Mouse (Mus musculus): ENCODE results near the gene Gfod2. TPM values are rescaled to one million over a fixed set of nuclear protein-coding genes. Genes with fewer than 3 reads are reported as not detected.

Gfod2 gene
- polyA plus RNA-seq, 1 experiment from 2014 or later, result 18.2 TPM

GRCm38 (mm10) chr8:105695080-105695780 lies 63.2 kb downstream of the Gfod2 start:
- H3K36me3 ChIP-seq, result peaks cover 34% of the 10 kb centered on the region
- DNase-seq (ENCODE audit: low spot score), result no peak
- no peak overlapping the region for H3K27ac ChIP-seq
- WGBS, result 75% methylated on average over 30 of the region's 30 CpGs
- 0 out of 2 replicates have a peak, but pooled peaks cover 3% of the 10 kb centered on the region for H3K9me3 ChIP-seq
- H3K4me1 ChIP-seq, result peaks cover 24% of the 10 kb centered on the region
- peaks cover 26% of the 10 kb centered on the region for H3K27me3 ChIP-seq (ENCODE audit: insufficient read depth, poor library complexity, severe bottlenecking)
- H3K4me3 ChIP-seq, result no peak overlapping the region

GRCm38 (mm10) chr8:105694051-105694799 lies 64.2 kb downstream of the Gfod2 start:
- 0 out of 2 replicates have a peak overlapping the region, but pooled peaks have one; percentile 23 for H3K27ac ChIP-seq
- peaks cover 35% of the 10 kb centered on the region for H3K27me3 ChIP-seq (ENCODE audit: insufficient read depth, poor library complexity, severe bottlenecking)
- H3K36me3 ChIP-seq, result peaks cover 30% of the 10 kb centered on the region
- peak overlapping the region; percentile 58 for H3K4me3 ChIP-seq
- peaks cover 14% of the 10 kb centered on the region for H3K4me1 ChIP-seq
- 7% methylated on average over 40 of the region's 40 CpGs for WGBS
- peak; percentile 72 for DNase-seq (ENCODE audit: low spot score)
- 0 out of 2 replicates have a peak, but pooled peaks cover 3% of the 10 kb centered on the region for H3K9me3 ChIP-seq

GRCm38 (mm10) chr8:105693648-105694047 lies 64.8 kb downstream of the Gfod2 start:
- Histone ChIP-seq H3K27me3 (ENCODE audit: insufficient read depth, poor library complexity, severe bottlenecking) (peaks cover 41% of the 10 kb centered on the region), H3K4me1 (peaks cover 20% of the 10 kb centered on the region), H3K9me3 (0 out of 2 replicates have a peak, but pooled peaks cover 3% of the 10 kb centered on the region), H3K27ac (0 out of 2 replicates have a peak overlapping the region, but pooled peaks have one; percentile 23), H3K4me3 (peak overlapping the region; percentile 58), H3K36me3 (peaks cover 27% of the 10 kb centered on the region)
- no peak for DNase-seq (ENCODE audit: low spot score)
- 4% methylated on average over 30 of the region's 30 CpGs for WGBS

- 92% methylated on average over 11 of the region's 11 CpGs for WGBS
- peaks cover 45% of the 10 kb centered on the region for H3K27me3 ChIP-seq (ENCODE audit: insufficient read depth, poor library complexity, severe bottlenecking)
- peaks cover 29% of the 10 kb centered on the region for H3K4me1 ChIP-seq
- no peak overlapping the region for H3K27ac ChIP-seq
- H3K4me3 ChIP-seq, result no peak overlapping the region
- peaks cover 17% of the 10 kb centered on the region for H3K36me3 ChIP-seq
- peak; percentile 75 for DNase-seq (ENCODE audit: low spot score)
- 0 out of 2 replicates have a peak, but pooled peaks cover 3% of the 10 kb centered on the region for H3K9me3 ChIP-seq
Observed at GRCm38 (mm10) chr8:105692449-105693182, 65.8 kb downstream of the Gfod2 start.

GRCm38 (mm10) chr8:105690978-105691377 lies 67.5 kb downstream of the Gfod2 start:
- Histone ChIP-seq H3K36me3 (peaks cover 8% of the 10 kb centered on the region), H3K9me3 (0 out of 2 replicates have a peak, but pooled peaks cover 3% of the 10 kb centered on the region), H3K27me3 (ENCODE audit: insufficient read depth, poor library complexity, severe bottlenecking) (peaks cover 45% of the 10 kb centered on the region), H3K27ac (no peak overlapping the region), H3K4me3 (no peak overlapping the region), H3K4me1 (peaks cover 38% of the 10 kb centered on the region)
- DNase-seq (ENCODE audit: low spot score), result no peak
- WGBS, result 72% methylated on average over 14 of the region's 14 CpGs

GRCm38 (mm10) chr8:105689983-105690360 lies 68.5 kb downstream of the Gfod2 start:
- no peak for DNase-seq (ENCODE audit: low spot score)
- H3K4me1 ChIP-seq, result peaks cover 45% of the 10 kb centered on the region
- H3K36me3 ChIP-seq, result peaks cover 5% of the 10 kb centered on the region
- no peak overlapping the region for H3K27ac ChIP-seq
- 0 out of 2 replicates have a peak, but pooled peaks cover 3% of the 10 kb centered on the region for H3K9me3 ChIP-seq
- no peak overlapping the region for H3K4me3 ChIP-seq
- 83% methylated on average over 9 of the region's 9 CpGs for WGBS
- H3K27me3 ChIP-seq (ENCODE audit: insufficient read depth, poor library complexity, severe bottlenecking), result peaks cover 38% of the 10 kb centered on the region

- 54% methylated on average over 35 of the region's 35 CpGs for WGBS
- Histone ChIP-seq H3K4me3 (no peak overlapping the region), H3K36me3 (peaks cover 5% of the 10 kb centered on the region), H3K4me1 (peaks cover 40% of the 10 kb centered on the region), H3K9me3 (0 out of 2 replicates have a peak, but pooled peaks cover 3% of the 10 kb centered on the region), H3K27ac (no peak overlapping the region), H3K27me3 (ENCODE audit: insufficient read depth, poor library complexity, severe bottlenecking) (peaks cover 32% of the 10 kb centered on the region)
- DNase-seq (ENCODE audit: low spot score), result no peak
Observed at GRCm38 (mm10) chr8:105689256-105689982, 69.0 kb downstream of the Gfod2 start.

- peaks cover 26% of the 10 kb centered on the region for H3K27me3 ChIP-seq (ENCODE audit: insufficient read depth, poor library complexity, severe bottlenecking)
- H3K36me3 ChIP-seq, result peaks cover 14% of the 10 kb centered on the region
- H3K9me3 ChIP-seq, result 0 out of 2 replicates have a peak, but pooled peaks cover 3% of the 10 kb centered on the region
- H3K4me1 ChIP-seq, result peaks cover 31% of the 10 kb centered on the region
- H3K27ac ChIP-seq, result no peak overlapping the region
- H3K4me3 ChIP-seq, result no peak overlapping the region; the same call in 1 of the 2 replicates
- WGBS, result 41% methylated on average over 14 of the region's 14 CpGs
- DNase-seq (ENCODE audit: low spot score), result no peak
Observed at GRCm38 (mm10) chr8:105688242-105688752, 70.2 kb downstream of the Gfod2 start.

- no peak for DNase-seq (ENCODE audit: low spot score)
- Histone ChIP-seq H3K36me3 (peaks cover 16% of the 10 kb centered on the region), H3K4me3 (no peak overlapping the region), H3K27me3 (ENCODE audit: insufficient read depth, poor library complexity, severe bottlenecking) (peaks cover 20% of the 10 kb centered on the region; the same call in 1 of the 2 replicates), H3K27ac (no peak overlapping the region), H3K9me3 (no peaks in the 10 kb centered on the region), H3K4me1 (peaks cover 31% of the 10 kb centered on the region)
- WGBS, result 65% methylated on average over 8 of the region's 8 CpGs
Observed at GRCm38 (mm10) chr8:105687512-105687911, 71.0 kb downstream of the Gfod2 start.

- Histone ChIP-seq H3K36me3 (peaks cover 26% of the 10 kb centered on the region), H3K27ac (no peak overlapping the region), H3K27me3 (ENCODE audit: insufficient read depth, poor library complexity, severe bottlenecking) (peaks cover 20% of the 10 kb centered on the region; the same call in 1 of the 2 replicates), H3K9me3 (no peaks in the 10 kb centered on the region), H3K4me1 (peaks cover 31% of the 10 kb centered on the region), H3K4me3 (peak overlapping the region; percentile 41; the same call in 1 of the 2 replicates)
- WGBS, result 71% methylated on average over 6 of the region's 6 CpGs
- DNase-seq (ENCODE audit: low spot score), result no peak
Observed at GRCm38 (mm10) chr8:105686551-105686950, 71.9 kb downstream of the Gfod2 start.

GRCm38 (mm10) chr8:105685796-105686308 lies 72.6 kb downstream of the Gfod2 start, which contains the start of gene Carmil2:
Carmil2 (plus strand) TSS chr8:105686274.
- no peak within 1 kb of the TSS for H3K27ac ChIP-seq
- DNase-seq (ENCODE audit: low spot score), result no peak
- peaks cover 31% of the 10 kb centered on the region for H3K4me1 ChIP-seq
- H3K27me3 ChIP-seq (ENCODE audit: insufficient read depth, poor library complexity, severe bottlenecking), result peaks cover 20% of the 10 kb centered on the region; the same call in 1 of the 2 replicates
- no peaks in the 10 kb centered on the region for H3K9me3 ChIP-seq
- H3K36me3 ChIP-seq, result peaks cover 33% of the 10 kb centered on the region
- 11% methylated on average over 26 of the region's 26 CpGs for WGBS
- peak within 1 kb of the TSS; percentile 41 for H3K4me3 ChIP-seq
